Mouse (Mus musculus): ENCODE measurements around the gene Wnt10b.
"Not testable (repeated sequence)": the region's sequence is repeated elsewhere in the genome, so short reads cannot be mapped to it uniquely, and the experiment has no call there.

DNA sequence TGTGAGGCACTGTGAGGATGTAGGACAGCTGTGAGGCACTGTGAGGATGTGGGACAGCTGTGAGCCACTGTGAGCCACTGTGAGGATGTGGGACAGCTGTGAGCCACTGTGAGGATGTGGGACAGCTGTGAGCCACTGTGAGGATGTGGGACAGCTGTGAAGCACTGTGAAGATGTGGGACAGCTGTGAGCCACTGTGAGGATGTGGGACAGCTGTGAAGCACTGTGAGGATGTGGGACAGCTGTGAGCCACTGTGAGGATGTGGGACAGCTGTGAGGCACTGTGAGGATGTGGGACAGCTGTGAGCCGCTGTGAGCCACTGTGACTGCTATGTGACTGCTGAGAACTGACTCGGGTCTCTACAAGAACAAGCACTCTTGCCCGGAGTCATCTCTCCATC lies 34.1 kb downstream of the Wnt10b start:
- not testable (repeated sequence) for TF ChIP-seq NANOG (IDR thresholded peaks at IDR 0.05; ENCODE audit: borderline replicate concordance, low read length); CTCF (conservative IDR thresholded peaks at IDR 0.05; ENCODE audit: low read length); POU5F1 (IDR thresholded peaks at IDR 0.05; ENCODE audit: borderline replicate concordance, low read length)
